Mouse (Mus musculus): ENCODE results near the gene Pxn. TPM values are rescaled to one million over a fixed set of nuclear protein-coding genes. Genes with fewer than 3 reads are reported as not detected.

Pxn gene
- polyA plus RNA-seq, 1 experiment, result 136 TPM

DNA sequence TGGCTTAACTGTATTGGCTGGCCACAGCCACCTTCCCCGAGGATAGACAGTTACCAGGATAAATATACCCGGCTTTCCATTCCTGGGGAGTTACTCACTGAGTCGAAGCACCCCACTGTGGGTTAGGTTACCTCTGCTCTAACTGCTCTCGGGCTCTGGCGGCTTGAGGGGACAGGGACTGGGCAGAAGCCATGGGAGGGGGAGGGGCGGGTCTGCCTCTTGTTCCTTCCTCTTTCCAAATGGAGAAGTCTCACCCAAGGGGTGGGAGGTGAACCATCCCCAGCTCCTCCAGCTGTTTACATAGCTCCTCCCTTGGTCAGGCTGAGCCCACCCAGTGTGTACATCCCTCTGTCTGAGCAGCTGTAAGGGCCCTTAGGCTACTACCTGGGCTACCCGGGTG lies 29.2 kb downstream of the Pxn start:
- Histone ChIP-seq H3K4me3 (ENCODE audit: low read depth, low read length) (no peak overlapping the region), H3K27ac (ENCODE audit: insufficient read depth, low read depth, low read length) (no peak overlapping the region), H3K36me3 (ENCODE audit: control insufficient read depth, insufficient read depth, low read length) (no peaks in the 10 kb centered on the region), H3K4me1 (ENCODE audit: control insufficient read depth, insufficient read depth, insufficient read length, low read length) (peaks cover 48% of the 10 kb centered on the region), H3K27me3 (ENCODE audit: control insufficient read depth, insufficient read depth, low read length) (no peaks in the 10 kb centered on the region)
- TF ChIP-seq POLR2A (IDR thresholded peaks at IDR 0.05; ENCODE audit: low read depth, low read length) (no peak), CTCF (IDR thresholded peaks at IDR 0.05; ENCODE audit: extremely low read depth, insufficient read length, insufficient replicate concordance, low read depth, low read length) (no peak)
- 61% methylated on average over 7 of the region's 7 CpGs for WGBS

DNA sequence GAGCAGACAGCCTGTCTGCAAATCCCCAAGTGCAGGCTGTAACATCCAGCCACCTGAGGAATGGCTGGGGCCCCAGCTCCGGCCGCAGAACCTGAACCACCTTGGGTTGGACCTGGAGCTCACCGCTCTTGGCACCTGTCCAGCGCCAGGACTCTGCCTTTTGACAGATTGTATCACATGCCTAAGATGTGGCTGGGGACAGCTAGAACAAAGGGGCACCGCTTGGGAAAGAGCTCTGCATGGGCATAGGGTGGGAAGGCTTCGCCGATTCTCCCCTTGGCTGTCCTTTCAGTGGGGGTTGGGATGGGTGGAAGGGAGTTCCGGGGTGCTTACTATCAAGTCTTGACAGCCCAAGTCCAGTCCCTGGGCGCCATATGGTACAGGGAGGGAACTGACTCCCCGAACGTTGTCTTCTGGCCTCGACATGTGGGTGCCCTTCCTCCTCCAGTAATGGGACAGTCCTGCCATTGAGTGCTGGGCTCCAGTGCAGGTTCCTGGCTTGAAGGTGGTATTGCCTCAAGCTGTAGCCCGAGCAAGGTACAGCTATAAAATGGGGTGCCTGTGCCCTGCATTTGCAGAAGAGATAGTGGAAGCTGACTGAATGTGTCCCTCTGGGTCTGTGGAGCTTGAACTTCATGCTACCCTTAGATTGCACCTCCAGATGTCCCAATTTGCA lies 31.7 kb downstream of the Pxn start:
- Histone ChIP-seq H3K27me3 (ENCODE audit: control insufficient read depth, insufficient read depth, low read length) (no peaks in the 10 kb centered on the region), H3K4me3 (ENCODE audit: low read depth, low read length) (peak overlapping the region; percentile 26), H3K36me3 (ENCODE audit: control insufficient read depth, insufficient read depth, low read length) (no peaks in the 10 kb centered on the region), H3K4me1 (ENCODE audit: control insufficient read depth, insufficient read depth, insufficient read length, low read length) (peaks cover 35% of the 10 kb centered on the region), H3K27ac (ENCODE audit: insufficient read depth, low read depth, low read length) (peak overlapping the region; percentile 31)
- 20% methylated on average over 13 of the region's 13 CpGs for WGBS
- TF ChIP-seq CTCF (IDR thresholded peaks at IDR 0.05; ENCODE audit: extremely low read depth, insufficient read length, insufficient replicate concordance, low read depth, low read length) (no peak), POLR2A (IDR thresholded peaks at IDR 0.05; ENCODE audit: low read depth, low read length) (no peak)

- H3K27ac ChIP-seq (ENCODE audit: insufficient read depth, low read depth, low read length), result peak overlapping the region; percentile 31
- H3K4me3 ChIP-seq (ENCODE audit: low read depth, low read length), result peak overlapping the region; percentile 26
- TF ChIP-seq POLR2A (IDR thresholded peaks at IDR 0.05; ENCODE audit: low read depth, low read length) (peak; percentile 15; the same call in 1 of the 2 replicates), CTCF (IDR thresholded peaks at IDR 0.05; ENCODE audit: extremely low read depth, insufficient read length, insufficient replicate concordance, low read depth, low read length) (peak; percentile 98)
- peaks cover 38% of the 10 kb centered on the region for H3K4me1 ChIP-seq (ENCODE audit: control insufficient read depth, insufficient read depth, insufficient read length, low read length)
- 0% methylated on average over 12 of the region's 12 CpGs for WGBS
- no peaks in the 10 kb centered on the region for H3K36me3 ChIP-seq (ENCODE audit: control insufficient read depth, insufficient read depth, low read length)
- no peaks in the 10 kb centered on the region for H3K27me3 ChIP-seq (ENCODE audit: control insufficient read depth, insufficient read depth, low read length)
Measured at GRCm38 (mm10) chr5:115538693-115539043, 32.2 kb downstream of the Pxn start.

- Histone ChIP-seq H3K36me3 (ENCODE audit: control insufficient read depth, insufficient read depth, low read length) (peaks cover 36% of the 10 kb centered on the region), H3K4me1 (ENCODE audit: control insufficient read depth, insufficient read depth, insufficient read length, low read length) (peaks cover 20% of the 10 kb centered on the region), H3K27ac (ENCODE audit: insufficient read depth, low read depth, low read length) (peak overlapping the region; percentile 98), H3K27me3 (ENCODE audit: control insufficient read depth, insufficient read depth, low read length) (no peaks in the 10 kb centered on the region), H3K4me3 (ENCODE audit: low read depth, low read length) (peak overlapping the region; percentile 78)
- WGBS, result 11% methylated on average over 19 of the region's 19 CpGs
- no peak for TF ChIP-seq CTCF (IDR thresholded peaks at IDR 0.05; ENCODE audit: extremely low read depth, insufficient read length, insufficient replicate concordance, low read depth, low read length)
- no peak for TF ChIP-seq POLR2A (IDR thresholded peaks at IDR 0.05; ENCODE audit: low read depth, low read length)
Measured at GRCm38 (mm10) chr5:115542635-115543384, 36.3 kb downstream of the Pxn start.

DNA sequence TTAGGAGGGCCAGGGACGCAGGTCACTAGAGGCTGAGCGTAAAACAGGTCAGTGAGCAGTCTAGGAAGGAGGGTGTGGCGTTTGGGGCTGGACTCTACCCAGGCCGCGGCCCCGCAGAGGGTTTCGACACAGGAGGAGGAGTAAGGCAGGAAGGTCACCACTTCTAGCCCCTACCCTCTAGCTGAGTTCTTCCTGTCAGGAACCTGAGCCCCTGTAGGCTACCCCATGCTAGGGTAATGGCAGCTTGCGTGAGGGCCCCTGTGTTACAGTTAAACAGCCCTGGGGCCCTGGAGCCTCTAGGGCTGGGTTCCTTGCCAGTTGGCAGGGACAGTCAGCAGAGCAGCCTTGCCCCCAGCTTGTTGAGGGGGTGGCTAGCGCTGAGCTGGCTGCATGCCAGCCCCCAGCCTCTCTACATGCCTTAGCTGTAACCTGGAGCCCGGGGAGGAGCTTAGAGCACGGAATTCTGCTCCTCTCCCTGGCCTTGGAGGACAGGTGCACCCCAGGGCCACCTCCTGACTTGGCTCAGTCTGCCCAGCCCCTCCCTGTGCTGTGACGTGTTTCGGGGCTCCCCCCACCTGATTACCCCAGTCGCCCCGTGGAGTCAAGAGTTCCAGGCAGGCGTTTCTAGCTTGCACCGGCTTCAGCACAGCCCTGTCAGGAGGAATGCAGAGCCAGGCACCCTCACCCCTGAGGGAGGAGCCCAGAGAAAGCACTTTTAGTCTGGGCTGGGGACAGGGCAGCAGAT lies 37.2 kb downstream of the Pxn start:
- WGBS, result 11% methylated on average over 17 of the region's 17 CpGs
- H3K27me3 ChIP-seq (ENCODE audit: control insufficient read depth, insufficient read depth, low read length), result no peaks in the 10 kb centered on the region
- peak overlapping the region; percentile 78 for H3K4me3 ChIP-seq (ENCODE audit: low read depth, low read length)
- TF ChIP-seq CTCF (IDR thresholded peaks at IDR 0.05; ENCODE audit: extremely low read depth, insufficient read length, insufficient replicate concordance, low read depth, low read length), result no peak
- no peak for TF ChIP-seq POLR2A (IDR thresholded peaks at IDR 0.05; ENCODE audit: low read depth, low read length)
- peaks cover 45% of the 10 kb centered on the region for H3K36me3 ChIP-seq (ENCODE audit: control insufficient read depth, insufficient read depth, low read length)
- H3K4me1 ChIP-seq (ENCODE audit: control insufficient read depth, insufficient read depth, insufficient read length, low read length), result peaks cover 12% of the 10 kb centered on the region; the same call in 1 of the 2 replicates
- H3K27ac ChIP-seq (ENCODE audit: insufficient read depth, low read depth, low read length), result peak overlapping the region; percentile 98

- Histone ChIP-seq H3K27ac (ENCODE audit: insufficient read depth, low read depth, low read length) (no peak overlapping the region), H3K4me1 (ENCODE audit: control insufficient read depth, insufficient read depth, insufficient read length, low read length) (peaks cover 12% of the 10 kb centered on the region; the same call in 1 of the 2 replicates), H3K27me3 (ENCODE audit: control insufficient read depth, insufficient read depth, low read length) (no peaks in the 10 kb centered on the region), H3K4me3 (ENCODE audit: low read depth, low read length) (no peak overlapping the region), H3K36me3 (ENCODE audit: control insufficient read depth, insufficient read depth, low read length) (peaks cover 53% of the 10 kb centered on the region)
- WGBS, result 81% methylated on average over 18 of the region's 18 CpGs
- TF ChIP-seq CTCF (IDR thresholded peaks at IDR 0.05; ENCODE audit: extremely low read depth, insufficient read length, insufficient replicate concordance, low read depth, low read length), result no peak
- no peak for TF ChIP-seq POLR2A (IDR thresholded peaks at IDR 0.05; ENCODE audit: low read depth, low read length)
Measured at GRCm38 (mm10) chr5:115544655-115545185, 38.2 kb downstream of the Pxn start.
